Mouse (Mus musculus): ENCODE results near the gene Mars. TPM values are rescaled to one million over a fixed set of nuclear protein-coding genes. Genes with fewer than 3 reads are reported as not detected.
A peak's percentile ranks its signal among the peaks of the same experiment; 100 is the strongest.

Gene Mars
- polyA plus RNA-seq (2015; fragmentation: Nextera tagmentation; extraction: Ambion mirVana) = 96.8 and 108 TPM in 2 replicates

DNA sequence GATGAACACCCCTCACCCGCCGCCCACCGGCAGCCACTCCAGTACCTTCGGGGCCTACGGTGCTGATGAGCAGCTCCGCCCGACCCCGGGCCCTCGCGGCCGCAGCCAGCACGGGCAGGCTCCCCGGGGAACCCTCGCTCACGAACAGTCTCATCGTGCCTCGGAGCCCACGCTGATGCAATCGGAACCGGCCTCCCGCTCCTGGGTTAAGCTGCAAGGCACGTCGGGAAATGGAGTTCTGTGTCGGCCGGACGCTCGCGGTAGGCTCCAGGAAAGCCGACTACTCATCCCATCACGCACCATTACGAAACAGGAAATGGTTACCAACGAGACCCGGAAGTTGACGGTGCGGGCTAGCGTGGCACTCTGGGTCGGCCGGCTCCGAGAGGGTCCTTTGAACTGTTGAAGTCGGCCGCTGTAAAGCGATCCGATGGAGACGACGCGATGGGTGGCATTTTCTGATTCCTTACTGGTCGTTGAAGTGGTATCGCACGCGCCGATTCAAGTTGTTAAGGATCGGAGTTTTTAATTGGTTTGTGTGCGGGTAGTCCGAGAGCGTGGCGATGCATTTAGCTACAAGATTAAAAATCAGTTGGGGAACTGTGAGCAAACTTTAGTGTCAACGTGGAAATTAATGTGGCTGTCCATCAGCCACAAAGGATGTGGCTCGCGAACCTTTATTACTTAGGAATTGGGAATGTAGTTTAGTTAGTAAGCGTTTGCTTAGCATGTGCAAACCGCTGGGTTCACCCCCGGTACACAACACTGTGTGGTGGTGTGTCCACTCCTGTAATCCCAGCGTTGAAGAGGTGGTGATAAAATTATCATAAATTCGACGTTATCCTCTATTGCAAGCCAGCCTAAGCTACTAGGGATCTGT, at the start of gene Mars:
Gene Mars (minus strand): TSS at position 311 of the 880 bp plus-strand sequence.
- H3K36me3 ChIP-seq (ENCODE audit: control insufficient read depth, insufficient read depth, low read length) = peaks cover 16% of the 10 kb centered on the region
- ATAC-seq = peak; percentile 98
- H3K4me1 ChIP-seq (ENCODE audit: control insufficient read depth, insufficient read depth, low read length) = peaks cover 14% of the 10 kb centered on the region
- H3K27me3 ChIP-seq (replicated peaks; ENCODE audit: control insufficient read depth, insufficient read depth, low read length) = no peaks in the 10 kb centered on the region
- H3K4me3 ChIP-seq (ENCODE audit: low read length) = peak within 1 kb of the TSS; percentile 80
- under 1% methylated on average over 65 of the region's 65 CpGs for WGBS
- H3K27ac ChIP-seq (ENCODE audit: low read length) = peak within 1 kb of the TSS; percentile 76
- H3K9me3 ChIP-seq (ENCODE audit: control insufficient read depth, low read length) = no peaks in the 10 kb centered on the region
- H3K9ac ChIP-seq (ENCODE audit: low read depth, low read length) = peak within 1 kb of the TSS; percentile 88
- H3K4me2 ChIP-seq (ENCODE audit: low read depth, low read length) = peak within 1 kb of the TSS; percentile 70

DNA sequence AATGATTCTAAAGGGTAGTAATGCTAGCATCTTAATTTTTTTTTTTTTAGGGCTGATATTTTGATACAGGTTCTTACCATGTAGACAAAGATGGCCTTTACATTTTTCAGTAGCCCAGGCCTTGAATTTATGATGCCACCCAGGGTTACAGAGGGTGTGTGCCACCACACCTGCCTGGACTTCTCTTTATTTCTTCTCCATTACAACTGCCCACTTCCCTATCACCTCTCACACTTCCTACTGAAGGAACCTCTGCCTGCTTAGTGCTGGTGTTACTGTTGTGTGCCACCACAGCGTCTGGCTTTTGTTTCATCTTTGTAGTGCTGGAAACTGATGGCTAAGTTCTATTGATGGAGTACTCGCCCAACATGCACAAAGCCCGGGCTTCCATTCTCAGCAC, 49.1 kb upstream of the Mars start:
- WGBS = 85% methylated on average over 3 of the region's 3 CpGs
- H3K9ac ChIP-seq (ENCODE audit: low read depth, low read length) = no peak overlapping the region
- H3K9me3 ChIP-seq (ENCODE audit: control insufficient read depth, low read length) = no peaks in the 10 kb centered on the region
- no peak overlapping the region for H3K4me2 ChIP-seq (ENCODE audit: low read depth, low read length)
- H3K36me3 ChIP-seq (ENCODE audit: control insufficient read depth, insufficient read depth, low read length) = no peaks in the 10 kb centered on the region
- no peak for ATAC-seq
- H3K4me1 ChIP-seq (ENCODE audit: control insufficient read depth, insufficient read depth, low read length) = no peaks in the 10 kb centered on the region
- no peak overlapping the region for H3K27ac ChIP-seq (ENCODE audit: low read length)
- H3K4me3 ChIP-seq (ENCODE audit: low read length) = no peak overlapping the region
- H3K27me3 ChIP-seq (replicated peaks; ENCODE audit: control insufficient read depth, insufficient read depth, low read length) = no peaks in the 10 kb centered on the region

DNA sequence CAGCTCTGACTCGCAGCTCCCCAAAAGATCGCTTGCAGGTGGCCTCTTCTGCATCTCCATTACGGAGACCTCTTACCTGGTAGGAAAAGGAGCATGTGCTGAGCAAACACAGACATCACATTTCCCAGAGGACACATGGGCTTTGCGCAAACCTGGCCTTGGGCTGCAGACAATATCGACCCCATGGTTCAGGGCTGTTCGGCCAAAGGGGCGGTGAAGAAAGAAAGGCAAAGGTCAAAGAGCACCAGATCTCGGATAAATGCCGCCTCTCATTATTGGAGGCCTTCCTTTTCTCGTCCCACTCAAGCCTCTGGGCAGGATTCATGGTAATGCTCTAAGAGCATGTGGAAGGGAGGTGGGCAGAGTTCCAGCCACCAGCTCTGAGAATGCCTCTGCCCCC, 43.8 kb upstream of the Mars start:
- Histone ChIP-seq H3K9me3 (ENCODE audit: control insufficient read depth, low read length) (no peaks in the 10 kb centered on the region), H3K36me3 (ENCODE audit: control insufficient read depth, insufficient read depth, low read length) (no peaks in the 10 kb centered on the region), H3K27me3 (replicated peaks; ENCODE audit: control insufficient read depth, insufficient read depth, low read length) (no peaks in the 10 kb centered on the region), H3K4me1 (ENCODE audit: control insufficient read depth, insufficient read depth, low read length) (0 out of 2 replicates have a peak, but pooled peaks cover 2% of the 10 kb centered on the region), H3K4me3 (ENCODE audit: low read length) (no peak overlapping the region), H3K9ac (ENCODE audit: low read depth, low read length) (no peak overlapping the region), H3K4me2 (ENCODE audit: low read depth, low read length) (no peak overlapping the region), H3K27ac (ENCODE audit: low read length) (no peak overlapping the region)
- ATAC-seq = no peak
- WGBS = 57% methylated on average over 10 of the region's 10 CpGs

DNA sequence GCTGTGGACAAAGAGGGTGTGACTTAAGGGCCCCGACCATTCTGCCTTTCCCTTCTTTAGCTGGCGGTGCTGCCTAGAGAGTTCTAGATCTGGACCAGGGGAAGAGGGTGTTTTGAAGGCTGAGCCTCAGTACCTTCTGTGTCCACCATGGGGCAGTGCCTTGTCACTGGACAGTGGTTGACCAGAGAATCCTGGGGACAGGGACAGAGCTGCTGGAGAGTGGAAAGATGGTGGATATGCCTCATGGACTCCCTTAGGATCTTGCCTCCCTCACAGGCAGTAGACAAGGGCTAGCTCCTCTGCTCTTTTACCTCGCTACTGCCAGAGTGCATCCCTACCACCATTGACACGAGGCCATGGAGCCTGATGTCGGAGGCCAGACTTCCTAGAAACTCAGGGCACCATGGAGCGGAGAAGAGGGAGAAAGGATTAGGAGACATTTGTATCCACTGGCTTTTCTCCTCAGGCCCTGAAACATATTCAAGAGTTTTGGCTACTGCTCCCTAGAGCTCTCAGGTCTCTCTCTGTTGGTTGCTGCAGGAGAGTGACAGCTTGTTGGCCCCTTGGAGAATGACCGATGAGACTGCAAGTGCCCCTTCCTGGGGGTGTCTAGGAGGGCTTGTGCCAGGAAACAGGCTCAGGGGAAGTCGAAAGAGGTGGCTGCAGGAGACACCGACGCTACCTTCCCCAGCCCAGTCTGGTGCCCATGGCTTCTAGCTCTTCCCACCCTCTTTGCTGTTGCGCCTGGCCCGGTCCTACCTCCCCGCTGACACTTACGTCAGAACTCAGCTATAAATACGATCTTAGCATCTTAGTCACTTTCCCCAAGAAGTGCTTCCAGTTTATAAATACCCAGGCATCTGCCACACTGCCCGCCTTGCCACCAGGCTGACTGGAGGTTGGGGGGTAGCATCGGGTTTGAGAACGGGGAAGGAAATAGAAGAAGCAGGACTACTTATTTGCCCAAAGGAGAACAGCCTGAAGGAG, 42.6 kb upstream of the Mars start, which contains the start of gene Inhbe:
Gene Inhbe (minus strand): TSS at position 503 of the 987 bp plus-strand sequence.
- no peak within 1 kb of the TSS for H3K4me3 ChIP-seq (ENCODE audit: low read length)
- no peaks in the 10 kb centered on the region for H3K9me3 ChIP-seq (ENCODE audit: control insufficient read depth, low read length)
- H3K9ac ChIP-seq (ENCODE audit: low read depth, low read length) = no peak within 1 kb of the TSS
- WGBS = 80% methylated on average over 18 of the region's 18 CpGs
- 0 out of 2 replicates have a peak, but pooled peaks cover 4% of the 10 kb centered on the region for H3K4me1 ChIP-seq (ENCODE audit: control insufficient read depth, insufficient read depth, low read length)
- no peaks in the 10 kb centered on the region for H3K27me3 ChIP-seq (replicated peaks; ENCODE audit: control insufficient read depth, insufficient read depth, low read length)
- H3K4me2 ChIP-seq (ENCODE audit: low read depth, low read length) = no peak within 1 kb of the TSS
- no peak within 1 kb of the TSS for H3K27ac ChIP-seq (ENCODE audit: low read length)
- no peak for ATAC-seq
- H3K36me3 ChIP-seq (ENCODE audit: control insufficient read depth, insufficient read depth, low read length) = no peaks in the 10 kb centered on the region

DNA sequence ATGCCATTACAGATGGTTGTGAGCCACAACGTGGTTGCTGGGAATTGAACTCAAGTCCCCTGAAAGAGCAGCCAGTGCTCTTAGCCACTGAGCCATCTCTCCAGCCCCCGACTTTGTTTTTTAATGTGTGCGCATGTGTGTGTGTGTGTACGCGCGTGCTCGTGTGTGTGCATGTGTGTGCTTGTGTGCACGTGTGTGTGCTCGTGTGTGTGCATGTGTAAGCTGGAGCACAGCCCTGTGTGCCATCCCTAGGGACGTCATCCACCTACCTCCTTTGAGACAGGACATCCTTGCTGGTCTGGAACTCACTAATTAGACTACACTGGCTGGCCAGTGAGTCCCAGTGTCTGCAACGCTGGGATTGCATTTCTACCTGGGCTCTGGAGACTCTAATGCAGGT, 41.2 kb upstream of the Mars start:
- no peaks in the 10 kb centered on the region for H3K27me3 ChIP-seq (replicated peaks; ENCODE audit: control insufficient read depth, insufficient read depth, low read length)
- H3K27ac ChIP-seq (ENCODE audit: low read length) = no peak overlapping the region
- no peak overlapping the region for H3K9ac ChIP-seq (ENCODE audit: low read depth, low read length)
- H3K9me3 ChIP-seq (ENCODE audit: control insufficient read depth, low read length) = no peaks in the 10 kb centered on the region
- ATAC-seq = no peak
- no peaks in the 10 kb centered on the region for H3K36me3 ChIP-seq (ENCODE audit: control insufficient read depth, insufficient read depth, low read length)
- 0 out of 2 replicates have a peak, but pooled peaks cover 4% of the 10 kb centered on the region for H3K4me1 ChIP-seq (ENCODE audit: control insufficient read depth, insufficient read depth, low read length)
- H3K4me2 ChIP-seq (ENCODE audit: low read depth, low read length) = no peak overlapping the region
- 88% methylated on average over 11 of the region's 11 CpGs for WGBS
- no peak overlapping the region for H3K4me3 ChIP-seq (ENCODE audit: low read length)

DNA sequence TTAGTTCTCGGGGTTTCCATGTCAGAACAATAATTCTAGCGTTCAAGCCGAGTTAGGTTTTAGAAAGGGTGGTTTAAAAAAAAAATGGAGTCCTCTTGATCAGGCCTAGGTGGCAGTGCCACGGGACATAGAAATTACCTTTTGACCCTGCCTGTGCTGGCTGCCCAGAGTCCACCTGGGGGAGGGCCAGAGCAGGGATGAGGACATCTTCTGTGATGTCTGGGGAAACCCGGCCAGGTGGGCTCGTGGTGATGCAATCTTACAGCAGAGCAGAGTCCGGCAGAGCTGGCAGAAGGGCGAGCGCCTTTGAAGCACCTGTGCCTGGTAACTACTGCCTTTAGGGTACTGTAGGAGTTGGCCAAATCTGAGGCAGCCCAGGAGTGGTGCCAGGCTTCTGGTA, 40.6 kb upstream of the Mars start:
- 79% methylated on average over 9 of the region's 9 CpGs for WGBS
- H3K36me3 ChIP-seq (ENCODE audit: control insufficient read depth, insufficient read depth, low read length) = no peaks in the 10 kb centered on the region
- H3K27me3 ChIP-seq (replicated peaks; ENCODE audit: control insufficient read depth, insufficient read depth, low read length) = no peaks in the 10 kb centered on the region
- H3K9ac ChIP-seq (ENCODE audit: low read depth, low read length) = no peak overlapping the region
- ATAC-seq = no peak
- H3K4me1 ChIP-seq (ENCODE audit: control insufficient read depth, insufficient read depth, low read length) = 0 out of 2 replicates have a peak, but pooled peaks cover 4% of the 10 kb centered on the region
- no peaks in the 10 kb centered on the region for H3K9me3 ChIP-seq (ENCODE audit: control insufficient read depth, low read length)
- H3K4me3 ChIP-seq (ENCODE audit: low read length) = no peak overlapping the region
- no peak overlapping the region for H3K4me2 ChIP-seq (ENCODE audit: low read depth, low read length)
- H3K27ac ChIP-seq (ENCODE audit: low read length) = no peak overlapping the region

DNA sequence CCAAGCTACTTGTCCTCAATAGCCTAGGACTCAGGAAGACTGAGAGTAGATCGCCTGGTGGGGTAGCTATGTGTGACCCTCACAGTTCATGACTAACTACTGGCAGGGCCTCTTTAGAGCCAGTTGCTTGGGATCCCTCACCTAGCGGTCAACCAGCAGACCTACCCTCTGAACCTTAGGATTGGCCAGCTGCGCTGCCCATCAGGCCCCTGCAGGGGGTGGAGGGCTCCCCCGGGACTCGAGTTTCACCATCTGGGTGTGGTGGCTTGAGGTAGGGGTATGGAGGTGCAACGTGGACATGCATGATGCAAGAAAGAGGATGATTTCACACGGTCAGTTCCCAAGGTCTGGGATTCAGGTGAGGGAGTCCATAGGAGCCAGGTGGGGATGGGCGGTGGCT, 40.1 kb upstream of the Mars start:
- 67% methylated on average over 8 of the region's 8 CpGs for WGBS
- Histone ChIP-seq H3K4me3 (ENCODE audit: low read length) (no peak overlapping the region), H3K27ac (ENCODE audit: low read length) (no peak overlapping the region), H3K4me1 (ENCODE audit: control insufficient read depth, insufficient read depth, low read length) (0 out of 2 replicates have a peak, but pooled peaks cover 4% of the 10 kb centered on the region), H3K36me3 (ENCODE audit: control insufficient read depth, insufficient read depth, low read length) (no peaks in the 10 kb centered on the region), H3K27me3 (replicated peaks; ENCODE audit: control insufficient read depth, insufficient read depth, low read length) (no peaks in the 10 kb centered on the region), H3K9me3 (ENCODE audit: control insufficient read depth, low read length) (no peaks in the 10 kb centered on the region), H3K4me2 (ENCODE audit: low read depth, low read length) (no peak overlapping the region), H3K9ac (ENCODE audit: low read depth, low read length) (no peak overlapping the region)
- no peak for ATAC-seq

DNA sequence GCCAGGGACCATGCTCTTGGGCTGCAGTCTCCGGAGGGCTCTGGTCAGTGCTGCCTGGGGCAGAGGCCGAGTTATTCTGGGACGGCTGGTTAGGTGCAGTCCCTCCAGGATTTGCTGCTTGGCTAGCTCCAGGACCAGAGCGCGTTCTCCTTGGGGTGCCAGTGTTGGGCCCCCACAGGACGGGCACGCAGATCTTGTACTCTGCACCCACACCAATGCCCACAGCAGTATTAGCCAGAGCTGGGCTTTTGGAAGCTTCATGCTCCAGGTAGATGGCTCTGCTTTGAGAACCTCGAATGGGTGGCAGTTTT, 39.7 kb upstream of the Mars start:
- no peaks in the 10 kb centered on the region for H3K27me3 ChIP-seq (replicated peaks; ENCODE audit: control insufficient read depth, insufficient read depth, low read length)
- no peak overlapping the region for H3K9ac ChIP-seq (ENCODE audit: low read depth, low read length)
- no peak overlapping the region for H3K4me3 ChIP-seq (ENCODE audit: low read length)
- ATAC-seq = peak; percentile 27; the same call in 1 of the 2 replicates
- no peak overlapping the region for H3K4me2 ChIP-seq (ENCODE audit: low read depth, low read length)
- 0 out of 2 replicates have a peak, but pooled peaks cover 4% of the 10 kb centered on the region for H3K4me1 ChIP-seq (ENCODE audit: control insufficient read depth, insufficient read depth, low read length)
- H3K27ac ChIP-seq (ENCODE audit: low read length) = no peak overlapping the region
- WGBS = 79% methylated on average over 8 of the region's 8 CpGs
- no peaks in the 10 kb centered on the region for H3K36me3 ChIP-seq (ENCODE audit: control insufficient read depth, insufficient read depth, low read length)
- H3K9me3 ChIP-seq (ENCODE audit: control insufficient read depth, low read length) = no peaks in the 10 kb centered on the region
